Mouse (Mus musculus) testis, adult 2 months (tissue): ENCODE data around the gene Trim40. TPM values are rescaled to one million over a fixed set of nuclear protein-coding genes. Genes with fewer than 3 reads are reported as not detected.

Experiments used
- H3K27ac ChIP-seq: fragments of 200-500 bp; 2 replicates; pipeline ENCODE4 v1.5.1; 2012; ENCODE audit warnings: low read depth, low read length; ENCODE audit not compliant: control insufficient read depth, insufficient read depth
- H3K27me3 ChIP-seq: fragments of 200-500 bp; 2 replicates; pipeline ENCODE4 v1.6.1; 2012; ENCODE audit warnings: mild to moderate bottlenecking, low read length, moderate library complexity; ENCODE audit not compliant: control insufficient read depth, insufficient read depth
- H3K36me3 ChIP-seq: fragments of 200-500 bp; 2 replicates; pipeline ENCODE4 v1.6.1; 2012; ENCODE audit warnings: mild to moderate bottlenecking, low read length; ENCODE audit not compliant: control insufficient read depth, insufficient read depth
- H3K4me1 ChIP-seq: fragments of 200-500 bp; 2 replicates; pipeline ENCODE4 v1.6.1; 2012; ENCODE audit warnings: low read length; ENCODE audit not compliant: control insufficient read depth, insufficient read depth
- H3K4me3 ChIP-seq: fragments of 200-500 bp; 2 replicates; pipeline ENCODE4 v1.5.1; 2012; ENCODE audit warnings: low read depth, mild to moderate bottlenecking, low read length, moderate library complexity, mixed read lengths; ENCODE audit not compliant: control insufficient read depth
- CTCF ChIP-seq: fragments of 200-500 bp; IDR thresholded peaks from 2 replicates; pipeline ENCODE4 v1.5.1; 2012; ENCODE audit warnings: low read depth, mild to moderate bottlenecking, inconsistent platforms, low read length, moderate library complexity; ENCODE audit not compliant: control insufficient read depth, insufficient read depth, insufficient replicate concordance
- POLR2A ChIP-seq: fragments of 200-500 bp; IDR thresholded peaks from 2 replicates; pipeline ENCODE4 v1.6.1; 2012; ENCODE audit warnings: low read depth, mild to moderate bottlenecking, inconsistent platforms, low read length, moderate library complexity; ENCODE audit not compliant: control insufficient read depth
- polyA plus RNA-seq: library from polyadenylated mRNA; depleted of rRNA; stranded (reverse); fragments of >200 nt; gene quantifications from 2 replicates; pipeline ENCODE4 v1.2.3, GENCODE M21; 2012

Gene Trim40
- polyA plus RNA-seq, 1 experiment, result not detected

DNA sequence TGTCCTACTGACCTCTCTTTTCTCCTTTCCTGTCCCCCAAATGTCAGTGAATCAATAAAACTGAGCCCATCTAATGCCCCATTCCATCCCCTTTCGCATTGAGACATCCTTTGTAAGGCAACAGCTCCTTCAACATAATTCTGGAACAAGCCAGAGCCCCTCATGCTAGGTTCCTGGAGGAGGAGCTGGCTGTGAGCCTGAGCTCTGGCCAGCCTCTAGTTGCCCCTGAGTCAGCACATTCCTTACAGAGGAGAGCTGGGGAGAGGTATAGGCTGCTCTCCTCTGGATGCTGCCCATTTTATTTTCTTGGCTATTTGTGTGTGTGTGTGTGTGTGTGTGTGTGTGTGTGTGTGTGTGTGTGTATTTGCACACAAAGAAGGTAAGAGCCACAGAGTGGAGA is 18.3 kb upstream of the Trim40 start:
- no peak overlapping the region for H3K4me3 ChIP-seq
- H3K4me1 ChIP-seq, result peaks cover 2% of the 10 kb centered on the region; the same call in 1 of the 2 replicates
- TF ChIP-seq CTCF (no peak), POLR2A (no peak)
- H3K27me3 ChIP-seq, result no peaks in the 10 kb centered on the region
- H3K36me3 ChIP-seq, result no peaks in the 10 kb centered on the region
- H3K27ac ChIP-seq, result no peak overlapping the region

DNA sequence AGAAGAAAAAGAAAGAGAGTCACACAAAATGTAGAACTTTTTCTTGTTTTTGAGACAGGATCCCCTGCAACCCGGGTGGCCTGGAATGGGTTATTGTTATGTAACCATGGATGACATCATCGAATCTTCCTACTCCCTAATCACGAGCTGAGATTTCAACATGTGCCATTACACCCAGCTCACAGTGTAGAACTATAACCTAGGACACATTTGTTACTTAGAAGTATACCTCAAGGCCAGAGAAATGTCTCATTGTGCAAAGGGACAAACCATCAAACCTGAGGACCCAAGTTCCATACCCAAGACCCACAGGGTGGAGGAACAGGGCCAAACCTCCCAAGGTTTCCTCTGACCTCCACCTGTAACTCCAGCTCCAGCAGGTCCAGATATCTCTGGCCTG is 13.7 kb upstream of the Trim40 start:
- Histone ChIP-seq H3K4me3 (no peak overlapping the region), H3K36me3 (no peaks in the 10 kb centered on the region), H3K27ac (no peak overlapping the region), H3K27me3 (no peaks in the 10 kb centered on the region), H3K4me1 (no peaks in the 10 kb centered on the region)
- no peak for TF ChIP-seq POLR2A
- TF ChIP-seq CTCF, result no peak

DNA sequence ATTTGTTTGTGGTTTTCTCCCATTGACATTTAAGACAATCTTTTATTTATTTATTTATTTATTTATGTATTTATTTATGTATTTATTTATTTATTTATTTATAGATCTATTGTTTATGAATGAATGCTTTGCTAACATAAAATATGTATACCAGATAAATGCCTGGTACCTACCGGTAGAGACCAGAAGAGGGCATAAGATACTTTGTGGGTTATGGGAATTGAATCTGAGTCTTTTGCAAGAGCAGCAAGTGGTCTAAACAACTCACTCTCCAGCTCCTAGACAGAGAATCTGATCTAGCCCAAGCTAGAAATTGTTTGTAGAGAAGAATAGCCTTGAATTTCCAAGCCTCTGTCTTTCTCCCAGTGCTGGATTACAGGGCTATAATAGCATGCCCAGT is 10.8 kb upstream of the Trim40 start:
- no peak for TF ChIP-seq POLR2A
- no peak for TF ChIP-seq CTCF
- H3K27me3 ChIP-seq, result no peaks in the 10 kb centered on the region
- no peak overlapping the region for H3K4me3 ChIP-seq
- H3K4me1 ChIP-seq, result no peaks in the 10 kb centered on the region
- no peak overlapping the region for H3K27ac ChIP-seq
- no peaks in the 10 kb centered on the region for H3K36me3 ChIP-seq

DNA sequence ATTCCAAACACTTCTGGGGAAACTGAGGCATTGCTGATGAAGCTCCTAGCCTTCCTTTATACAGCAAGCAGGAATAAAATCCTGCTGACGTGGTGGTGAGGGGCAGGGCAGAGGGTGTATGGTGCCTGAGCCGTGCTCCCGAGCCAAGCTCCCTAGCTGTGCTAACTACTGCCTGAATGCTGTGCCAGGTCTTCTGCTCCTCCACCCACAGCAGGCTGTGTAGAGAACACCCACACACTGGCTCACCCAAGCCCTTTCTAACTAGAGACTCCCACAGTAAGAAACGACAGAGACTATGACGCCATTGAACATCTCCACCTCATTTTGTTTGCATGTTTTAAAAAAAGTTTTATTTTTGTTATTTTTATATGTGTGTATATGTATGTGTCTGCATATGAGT is 10.1 kb upstream of the Trim40 start:
- H3K27ac ChIP-seq, result no peak overlapping the region
- no peaks in the 10 kb centered on the region for H3K4me1 ChIP-seq
- H3K27me3 ChIP-seq, result no peaks in the 10 kb centered on the region
- TF ChIP-seq CTCF (no peak), POLR2A (no peak)
- no peaks in the 10 kb centered on the region for H3K36me3 ChIP-seq
- H3K4me3 ChIP-seq, result no peak overlapping the region

DNA sequence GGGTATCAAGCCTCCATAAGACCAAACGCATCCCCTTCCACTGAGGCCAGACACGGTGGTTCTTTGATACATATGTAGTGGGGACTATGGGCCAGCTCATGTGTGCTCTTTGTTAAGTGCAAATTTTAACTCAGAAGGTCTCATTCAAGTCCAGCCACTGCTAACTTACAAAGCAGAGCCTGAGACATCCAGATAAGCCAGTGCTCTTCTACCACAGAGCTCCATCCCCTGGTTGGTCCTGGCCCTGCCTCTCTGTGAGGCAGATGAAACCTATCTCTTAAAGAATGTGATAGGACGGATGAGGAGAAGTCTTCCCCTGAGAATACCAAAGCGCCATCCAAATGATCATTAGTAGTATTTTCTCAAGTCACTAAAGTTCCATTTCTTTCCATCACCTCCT is 9.5 kb upstream of the Trim40 start:
- no peaks in the 10 kb centered on the region for H3K36me3 ChIP-seq
- no peaks in the 10 kb centered on the region for H3K27me3 ChIP-seq
- no peak overlapping the region for H3K27ac ChIP-seq
- H3K4me3 ChIP-seq, result no peak overlapping the region
- TF ChIP-seq POLR2A, result no peak
- no peaks in the 10 kb centered on the region for H3K4me1 ChIP-seq

DNA sequence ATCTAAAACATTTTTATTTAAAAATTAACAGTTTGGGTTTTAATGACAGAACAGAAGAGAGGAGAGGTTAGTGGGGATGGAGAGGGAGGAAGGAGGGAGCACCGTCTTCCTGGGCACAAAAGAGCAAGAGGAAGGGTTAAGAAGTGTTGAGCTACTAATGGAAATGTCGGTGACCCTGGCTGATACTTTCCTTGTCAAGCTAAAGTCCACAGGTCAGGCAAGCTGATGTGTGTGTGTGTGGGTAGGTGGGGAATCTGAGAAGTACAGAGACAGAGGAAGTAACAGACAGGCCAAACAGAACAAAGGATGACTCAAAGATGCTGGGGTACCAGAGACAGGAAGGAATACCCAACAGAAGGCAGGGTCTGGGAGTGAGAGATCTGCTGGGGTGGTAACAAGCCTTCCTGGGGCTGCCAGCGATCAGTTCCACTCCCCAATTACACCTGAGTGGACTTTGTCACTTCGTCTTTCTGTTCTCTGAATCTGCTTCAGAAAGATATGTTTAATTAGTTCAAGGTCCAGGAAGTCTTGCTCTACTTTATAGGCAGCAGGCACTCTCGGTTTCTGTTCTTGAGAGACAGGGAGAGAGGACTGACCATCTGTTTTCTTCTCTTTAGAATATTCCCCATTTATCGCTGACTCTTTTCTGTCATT is 7.8 kb upstream of the Trim40 start, which contains the start of gene Trim31:
Trim31 (plus strand) TSS at position 567 of the 654 bp plus-strand sequence.
- Histone ChIP-seq H3K4me1 (no peaks in the 10 kb centered on the region), H3K27me3 (no peaks in the 10 kb centered on the region), H3K27ac (no peak within 1 kb of the TSS), H3K4me3 (no peak within 1 kb of the TSS), H3K36me3 (no peaks in the 10 kb centered on the region)
- TF ChIP-seq POLR2A (no peak), CTCF (no peak)

DNA sequence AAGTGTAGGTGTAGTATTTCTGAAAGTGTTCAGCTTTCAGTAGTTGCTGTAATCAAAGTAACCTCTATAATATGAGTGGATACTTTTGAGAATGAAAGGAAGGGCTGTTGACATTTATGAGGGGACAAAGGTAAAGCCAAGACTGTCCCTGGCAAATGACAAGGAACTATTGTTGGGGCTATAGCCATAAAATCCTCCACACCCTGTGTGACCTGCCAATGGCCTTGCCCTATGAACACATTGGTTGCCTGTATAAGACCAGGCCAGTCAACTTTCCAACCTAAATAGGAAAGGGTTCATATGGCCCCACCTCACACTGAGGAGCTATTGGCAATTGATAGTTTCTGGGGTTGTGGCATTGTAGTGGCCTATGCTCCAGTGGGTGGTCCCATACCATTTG is 7.1 kb upstream of the Trim40 start:
- TF ChIP-seq CTCF (no peak), POLR2A (no peak)

DNA sequence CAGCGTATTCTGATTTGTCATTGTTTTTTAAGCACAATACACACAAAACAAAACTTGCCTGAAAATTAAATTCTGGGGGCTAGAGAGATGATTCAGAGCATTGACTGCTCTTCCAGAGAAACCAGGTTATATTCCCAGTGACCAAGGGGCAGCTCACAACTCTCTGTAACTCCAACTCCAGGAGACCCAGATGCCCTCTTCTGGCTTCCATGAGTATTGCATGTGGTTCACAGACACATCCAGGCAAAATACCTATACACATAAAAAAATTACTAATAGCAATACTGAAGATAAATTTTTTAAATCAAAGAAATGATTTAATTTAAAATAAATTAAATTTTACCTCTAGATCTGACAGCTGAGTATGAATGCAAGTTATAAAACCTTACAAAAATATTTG is 6.7 kb upstream of the Trim40 start:
- TF ChIP-seq CTCF (no peak), POLR2A (no peak)
- Histone ChIP-seq H3K27me3 (no peaks in the 10 kb centered on the region), H3K27ac (no peak overlapping the region), H3K36me3 (no peaks in the 10 kb centered on the region), H3K4me3 (no peak overlapping the region), H3K4me1 (no peaks in the 10 kb centered on the region)

More for the DNA sequence above, 7.1 kb upstream of the Trim40 start:
- no peaks in the 10 kb centered on the region for H3K4me1 ChIP-seq
- no peaks in the 10 kb centered on the region for H3K27me3 ChIP-seq
- H3K27ac ChIP-seq, result no peak overlapping the region
- no peak overlapping the region for H3K4me3 ChIP-seq
- no peaks in the 10 kb centered on the region for H3K36me3 ChIP-seq
